Mouse (Mus musculus) layer of hippocampus, postnatal 36 days (tissue): Measurements from ENCODE around the gene Smgc. TPM values are rescaled to one million over a fixed set of nuclear protein-coding genes. Genes with fewer than 3 reads are reported as not detected.
A peak's percentile ranks its signal among the peaks of the same experiment; 100 is the strongest.
"Not testable (repeated sequence)": the region's sequence is repeated elsewhere in the genome, so short reads cannot be mapped to it uniquely, and the experiment has no call there.

Experiments
- DNase-seq, 2 experiments: peaks; one replicate each; pipeline ENCODE4 v3.0.0; 2022
- total RNA-seq, 2 experiments: library from RNA; stranded (reverse); gene quantifications; 2 replicates each; pipeline ENCODE4 v1.2.3; 2021

The Smgc gene
- total RNA-seq: not detected

GRCm38 (mm10) chr15:91837965-91838364 is at the start of gene Smgc:
Gene Smgc, plus strand, starts transcription at chr15:91838265.
- DNase-seq: no peak

- no peak for DNase-seq
Observed at GRCm38 (mm10) chr15:91788338-91788737, 49.7 kb upstream of the Smgc start.

GRCm38 (mm10) chr15:91806463-91806862 is 31.6 kb upstream of the Smgc start:
- peak in 1 of 2 experiments; percentile 0 for DNase-seq

- DNase-seq: no peak
Observed at GRCm38 (mm10) chr15:91835319-91835718, 2.7 kb upstream of the Smgc start.

GRCm38 (mm10) chr15:91864130-91864529 is 26.1 kb downstream of the Smgc start:
- DNase-seq: not testable (repeated sequence)

GRCm38 (mm10) chr15:91900245-91900644 is 62.2 kb downstream of the Smgc start:
- no peak for DNase-seq

GRCm38 (mm10) chr15:91907046-91907445 is 69.0 kb downstream of the Smgc start:
- peak; percentile 24 to 37 for DNase-seq

Other genes with a start within 250 kb of the Smgc start
- gene Lrrk2, start 165.1 kb upstream of the Smgc start, total RNA-seq: 10 to 100 TPM; 21.3 to 21.6 TPM
- 100 to 1,000 TPM; 308 to 321 TPM for gene Cntn1, start 212.9 kb downstream of the Smgc start, total RNA-seq